Mouse (Mus musculus): ENCODE measurements around the gene Tmprss4. TPM values are rescaled to one million over a fixed set of nuclear protein-coding genes. Genes with fewer than 3 reads are reported as not detected.
A peak's percentile ranks its signal among the peaks of the same experiment; 100 is the strongest.

Gene Tmprss4
- total RNA-seq, 2 experiments from 2014 or later = not detected

- Histone ChIP-seq H3K4me3 (no peak overlapping the region), H3K27ac (no peak overlapping the region)
- TF ChIP-seq CTCF (IDR thresholded peaks at IDR 0.05) = no peak
- intact Hi-C loops (cut with DNase I) = no loop called here
- no peak for DNase-seq
Observed at GRCm38 (mm10) chr9:45215526-45216179, 11.8 kb upstream of the Tmprss4 start.

- TF ChIP-seq CTCF (IDR thresholded peaks at IDR 0.05) = no peak
- Histone ChIP-seq H3K27ac (no peak overlapping the region), H3K4me3 (no peak overlapping the region)
- DNase-seq = no peak
- intact Hi-C loops (cut with DNase I) = no loop called here
Observed at GRCm38 (mm10) chr9:45212001-45212400, 8.1 kb upstream of the Tmprss4 start.

- H3K27ac ChIP-seq = no peak overlapping the region
- intact Hi-C loops (cut with DNase I) = no loop called here
- TF ChIP-seq CTCF (IDR thresholded peaks at IDR 0.05) = no peak
- H3K4me3 ChIP-seq = no peak overlapping the region
- no peak for DNase-seq
Observed at GRCm38 (mm10) chr9:45207015-45207743, 3.3 kb upstream of the Tmprss4 start.

GRCm38 (mm10) chr9:45206121-45206520 is 2.2 kb upstream of the Tmprss4 start:
- no peak for DNase-seq
- no peak overlapping the region for H3K27ac ChIP-seq
- intact Hi-C loops (cut with DNase I) = no loop called here
- H3K4me3 ChIP-seq = no peak overlapping the region
- TF ChIP-seq CTCF (IDR thresholded peaks at IDR 0.05) = no peak

GRCm38 (mm10) chr9:45205143-45205542 is 1.3 kb upstream of the Tmprss4 start:
- Histone ChIP-seq H3K27ac (no peak overlapping the region), H3K4me3 (no peak overlapping the region)
- DNase-seq = no peak
- intact Hi-C loops (cut with DNase I) = no loop called here
- TF ChIP-seq CTCF (IDR thresholded peaks at IDR 0.05) = no peak

- DNase-seq = no peak
- intact Hi-C loops (cut with DNase I) = no loop called here
- no peak overlapping the region for H3K4me3 ChIP-seq
- TF ChIP-seq CTCF (IDR thresholded peaks at IDR 0.05) = no peak
- H3K27ac ChIP-seq = no peak overlapping the region
Observed at GRCm38 (mm10) chr9:45202021-45202798, 1.7 kb downstream of the Tmprss4 start.

- H3K27ac ChIP-seq = no peak overlapping the region
- no peak for TF ChIP-seq CTCF (IDR thresholded peaks at IDR 0.05)
- H3K4me3 ChIP-seq = no peak overlapping the region
- intact Hi-C loops (cut with DNase I) = no loop called here
- DNase-seq = peak; percentile 59
Observed at GRCm38 (mm10) chr9:45201319-45201947, 2.5 kb downstream of the Tmprss4 start.

GRCm38 (mm10) chr9:45197549-45197948 is 6.3 kb downstream of the Tmprss4 start:
- DNase-seq = no peak
- Histone ChIP-seq H3K4me3 (no peak overlapping the region), H3K27ac (no peak overlapping the region)
- intact Hi-C loops (cut with DNase I) = no loop called here
- no peak for TF ChIP-seq CTCF (IDR thresholded peaks at IDR 0.05)

GRCm38 (mm10) chr9:45196125-45196830 is 7.6 kb downstream of the Tmprss4 start:
- no peak for DNase-seq
- Histone ChIP-seq H3K27ac (no peak overlapping the region), H3K4me3 (no peak overlapping the region)
- no peak for TF ChIP-seq CTCF (IDR thresholded peaks at IDR 0.05)
- intact Hi-C loops (cut with DNase I) = no loop called here

GRCm38 (mm10) chr9:45195468-45195867 is 8.4 kb downstream of the Tmprss4 start:
- no peak for TF ChIP-seq CTCF (IDR thresholded peaks at IDR 0.05)
- DNase-seq = no peak
- Histone ChIP-seq H3K4me3 (no peak overlapping the region), H3K27ac (no peak overlapping the region)
- intact Hi-C loops (cut with DNase I) = no loop called here

- intact Hi-C loops (cut with DNase I) = no loop called here
- no peak for DNase-seq
- H3K4me3 ChIP-seq = no peak overlapping the region
- no peak overlapping the region for H3K27ac ChIP-seq
- no peak for TF ChIP-seq CTCF (IDR thresholded peaks at IDR 0.05)
Observed at GRCm38 (mm10) chr9:45189661-45190174, 14.2 kb downstream of the Tmprss4 start.

Measured in gastrocnemius, adult 2 months (tissue).